In genomic region chr19:59171871-59172245, GRCm38 (mm10) we compare ENCODE assay signal across 16 mouse cellular contexts. TPM values are rescaled to one million over a fixed set of nuclear protein-coding genes. Genes with fewer than 3 reads are reported as not detected.
DNase-seq lines count a peak whose midpoint lies in the region; ATAC-seq lines count a peak whose summit lies in the region.
"Had no signal": no experiment of that assay in that cellular context is flagged by ENCODE, and none has a peak within 500 bp of the region (broad histone marks: within the 10 kb centered on the region; RNA-seq: fewer than 3 reads in every experiment).

No protein-coding gene starts in this region.

- no peaks in the 10 kb centered on the region for H3K36me3 ChIP-seq in kidney, embryonic 16.5 days (ENCODE audit: insufficient read depth, low read length)
- H3K36me3 ChIP-seq in forebrain, embryonic 10.5 days (replicated peaks), result no peaks in the 10 kb centered on the region
- no peaks in the 10 kb centered on the region for H3K36me3 ChIP-seq in limb, embryonic 12.5 days

- no peaks in the 10 kb centered on the region for H3K9me3 ChIP-seq in kidney, embryonic 16.5 days (ENCODE audit: low read length)
- no peaks in the 10 kb centered on the region for H3K9me3 ChIP-seq in forebrain, embryonic 10.5 days
- no peaks in the 10 kb centered on the region for H3K9me3 ChIP-seq in limb, embryonic 12.5 days

- H3K4me1 ChIP-seq in kidney, embryonic 16.5 days (ENCODE audit: insufficient read depth, low read length), result peaks cover 19% of the 10 kb centered on the region
- H3K4me1 ChIP-seq in forebrain, embryonic 10.5 days, result peaks cover 66% of the 10 kb centered on the region
- H3K4me1 ChIP-seq in limb, embryonic 12.5 days (replicated peaks), result peaks cover 31% of the 10 kb centered on the region

- ATAC-seq in kidney, embryonic 16.5 days (ENCODE audit: low FRiP score, low TSS enrichment), result no peak
- no peak for ATAC-seq in limb, embryonic 12.5 days (ENCODE audit: insufficient number of reproducible peaks, insufficient read depth, low FRiP score, low TSS enrichment, low read depth)

- no peak overlapping the region for H3K4me3 ChIP-seq in kidney, embryonic 16.5 days (ENCODE audit: low read length)
- H3K4me3 ChIP-seq in forebrain, embryonic 10.5 days, result peak overlapping the region; percentile 62
- 0 out of 2 replicates have a peak overlapping the region, but pooled peaks have one; percentile 23 for H3K4me3 ChIP-seq in limb, embryonic 12.5 days (replicated peaks)
- H3K4me3 ChIP-seq: myocyte had no signal

- WGBS in kidney, embryonic 16.5 days, result under 1% methylated on average over 19 of the region's 19 CpGs
- WGBS in forebrain, embryonic 10.5 days, result 0% methylated on average over 19 of the region's 19 CpGs
- WGBS in limb, embryonic 12.5 days, result 0% methylated on average over 19 of the region's 19 CpGs

- no peak overlapping the region for H3K9ac ChIP-seq in kidney, embryonic 16.5 days (replicated peaks; ENCODE audit: low read length)
- no peak overlapping the region for H3K9ac ChIP-seq in limb, embryonic 12.5 days (replicated peaks)

- no peak overlapping the region for H3K27ac ChIP-seq in kidney, embryonic 16.5 days (ENCODE audit: low read length)
- H3K27ac ChIP-seq in forebrain, embryonic 10.5 days, result peak overlapping the region; percentile 94
- H3K27ac ChIP-seq in limb, embryonic 12.5 days, result no peak overlapping the region

- 0 out of 2 replicates have a peak overlapping the region, but pooled peaks have one; percentile 15 for H3K4me2 ChIP-seq in kidney, embryonic 16.5 days (replicated peaks; ENCODE audit: low read depth, low read length)
- peak overlapping the region; percentile 38 for H3K4me2 ChIP-seq in limb, embryonic 12.5 days

- DNase-seq in kidney, adult 18-20 months, result no peak
- peak; percentile 44 for DNase-seq in ZHBTc4 (ENCODE audit: low read depth, low spot score)
- no peak for DNase-seq in forebrain, embryonic 10.5 days (ENCODE audit: extremely low spot score, low spot score)
- DNase-seq in B cell, adult 2 months, result no peak
- DNase-seq in frontal cortex, postnatal 10 days (ENCODE audit: low spot score in 2 of 2), result no peak
- DNase-seq: adrenal gland, postnatal 36 days; gastrocnemius, postnatal 36 days; kidney, adult 2 months; left cerebral cortex, postnatal 4 days; lung, adult 2 months had no signal

- H3K27me3 ChIP-seq in kidney, embryonic 16.5 days (ENCODE audit: insufficient read depth, low read length), result peaks cover 98% of the 10 kb centered on the region
- peaks cover 100% of the 10 kb centered on the region for H3K27me3 ChIP-seq in forebrain, embryonic 10.5 days (ENCODE audit: poor library complexity, severe bottlenecking)
- peaks cover 97% of the 10 kb centered on the region for H3K27me3 ChIP-seq in limb, embryonic 12.5 days
- H3K27me3 ChIP-seq: CH12.LX had no signal

RNA-seq across cellular contexts. Expression of gene Vax1, which starts 2.0 kb away (rescaled TPM):
- not detected in 2 replicates for polyA plus RNA-seq in kidney, embryonic 16.5 days (2015; fragmentation: Nextera tagmentation; extraction: Ambion mirVana)
- polyA plus RNA-seq in forebrain, embryonic 10.5 days (2016; fragmentation: Nextera tagmentation; extraction: Ambion mirVana), result 0.50 and 1.0 TPM in 2 replicates
- polyA plus RNA-seq in limb, embryonic 12.5 days (2016; fragmentation: Nextera tagmentation; extraction: Ambion mirVana), result not detected in 2 replicates
- polyA plus RNA-seq: heart, embryonic 16.5 days; kidney, adult 2 months; lung, adult 2 months; myocyte; stomach, embryonic 16.5 days had no signal

RNA-seq across cellular contexts. Expression of gene Kcnk18, which starts 47.2 kb away (rescaled TPM):
- polyA plus RNA-seq in kidney, embryonic 16.5 days (2015; fragmentation: Nextera tagmentation; extraction: Ambion mirVana), result not detected in 2 replicates
- not detected in 2 replicates for polyA plus RNA-seq in forebrain, embryonic 10.5 days (2016; fragmentation: Nextera tagmentation; extraction: Ambion mirVana)
- not detected in 2 replicates for polyA plus RNA-seq in limb, embryonic 12.5 days (2016; fragmentation: Nextera tagmentation; extraction: Ambion mirVana)
- polyA plus RNA-seq: heart, embryonic 16.5 days; kidney, adult 2 months; lung, adult 2 months; myocyte; stomach, embryonic 16.5 days had no signal
